Mouse (Mus musculus) 3134 (cell line): ENCODE data around the gene Atg101.

Experiments
- DNase-seq: peaks from one replicate; pipeline ENCODE4 v3.0.0-alpha.2; 2011; ENCODE audit warnings: low spot score; ENCODE audit not compliant: insufficient read length; ENCODE audit errors: extremely low read depth

Gene Atg101

DNA sequence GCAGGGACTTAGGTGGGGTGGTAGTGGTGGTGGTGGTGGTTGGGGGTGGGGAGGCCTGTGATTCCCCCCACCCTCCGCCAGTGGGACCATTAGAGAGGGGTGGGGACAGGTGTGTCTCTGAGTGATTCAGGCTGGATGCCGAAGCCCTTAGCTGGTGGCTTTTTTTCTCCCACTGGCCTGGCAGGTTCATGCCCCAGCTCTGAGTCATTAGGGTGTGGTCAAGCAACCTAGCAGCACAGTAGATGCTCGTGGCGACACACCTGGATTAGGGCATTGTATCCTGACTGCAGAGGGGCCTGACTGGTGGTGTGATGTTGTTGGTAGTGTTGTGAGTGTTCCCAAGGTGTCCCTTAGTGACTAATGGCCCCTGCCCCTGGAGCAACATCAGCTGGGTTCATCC is 47.0 kb downstream of the Atg101 start:
- DNase-seq, result peak; percentile 55

- no peak for DNase-seq
These were observed 48.3 kb downstream of the Atg101 start for GRCm38 (mm10) chr15:101332370-101332769.

DNA sequence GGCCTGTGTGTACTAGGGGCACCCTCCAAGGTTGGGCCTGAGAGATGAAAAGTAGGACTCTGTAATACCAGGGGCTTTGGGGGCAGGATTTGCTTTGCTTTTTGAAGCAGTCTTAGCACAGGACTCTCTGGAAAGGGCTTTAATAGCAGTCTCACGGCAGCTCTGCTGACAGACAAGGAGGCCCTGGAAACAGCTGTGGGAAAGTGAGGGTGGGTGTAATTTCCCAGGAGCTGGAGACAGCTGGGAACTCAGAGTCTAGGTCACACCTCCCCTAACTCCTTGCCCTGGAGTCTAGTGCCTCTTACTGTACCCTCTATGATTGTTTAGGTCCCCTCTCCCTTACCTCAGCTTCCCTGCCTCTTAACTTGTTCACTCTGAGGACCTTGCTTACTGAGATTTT is 49.1 kb downstream of the Atg101 start:
- DNase-seq, result no peak

DNA sequence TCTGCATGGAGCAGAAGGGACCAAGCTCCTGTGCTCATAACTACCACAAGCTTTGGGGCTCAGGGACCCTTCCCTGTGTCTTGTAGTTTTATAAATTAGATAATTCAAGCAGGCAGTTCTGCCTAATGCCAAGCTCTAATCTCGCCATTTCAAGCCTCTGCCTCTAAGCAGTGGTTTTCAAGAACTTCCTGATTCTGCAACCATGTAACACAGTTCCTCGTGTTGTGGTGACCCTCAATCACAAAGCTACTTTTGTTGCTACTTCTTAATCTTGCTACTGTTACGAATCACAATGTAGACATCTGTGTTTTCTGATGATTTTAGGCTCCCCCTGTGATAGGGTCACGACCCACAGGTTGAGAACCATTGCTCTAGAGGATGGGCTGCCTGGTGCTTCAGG is 49.6 kb downstream of the Atg101 start:
- no peak for DNase-seq

DNA sequence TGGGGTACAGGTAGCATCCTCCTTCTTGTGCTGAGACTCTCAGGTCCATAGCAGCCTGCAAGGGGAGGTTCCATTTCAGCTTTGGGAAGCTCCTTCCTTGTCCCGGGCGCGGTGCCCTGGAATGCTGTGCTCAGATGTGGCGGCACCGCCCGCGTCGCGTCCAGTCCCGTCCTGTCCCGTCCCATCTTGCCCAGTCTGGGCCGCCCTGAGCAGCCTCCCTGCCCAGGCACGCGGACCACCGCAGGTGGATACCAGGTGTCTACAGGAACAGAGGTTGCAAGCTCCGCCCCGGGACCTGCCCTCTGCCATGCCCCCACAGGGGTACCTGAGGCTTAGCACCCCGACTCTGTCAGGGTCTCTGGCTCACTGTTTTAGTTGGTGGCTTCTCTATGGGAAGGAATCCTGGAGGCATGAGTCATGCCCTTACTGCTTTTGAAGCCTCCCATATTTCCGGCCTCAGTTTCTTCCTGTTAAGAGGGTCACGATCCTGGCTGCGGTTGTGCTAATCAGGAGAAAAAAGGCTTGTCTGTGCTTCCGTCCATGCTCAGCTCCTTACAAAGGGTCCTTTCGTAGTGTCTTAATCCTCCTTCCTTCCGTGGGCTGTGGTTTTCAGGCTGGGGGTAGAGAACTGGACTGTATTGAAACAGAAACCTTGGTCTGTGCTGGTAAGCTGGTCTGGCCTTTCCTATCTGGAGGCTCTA is 52.6 kb downstream of the Atg101 start:
- peak; percentile 93 for DNase-seq

DNA sequence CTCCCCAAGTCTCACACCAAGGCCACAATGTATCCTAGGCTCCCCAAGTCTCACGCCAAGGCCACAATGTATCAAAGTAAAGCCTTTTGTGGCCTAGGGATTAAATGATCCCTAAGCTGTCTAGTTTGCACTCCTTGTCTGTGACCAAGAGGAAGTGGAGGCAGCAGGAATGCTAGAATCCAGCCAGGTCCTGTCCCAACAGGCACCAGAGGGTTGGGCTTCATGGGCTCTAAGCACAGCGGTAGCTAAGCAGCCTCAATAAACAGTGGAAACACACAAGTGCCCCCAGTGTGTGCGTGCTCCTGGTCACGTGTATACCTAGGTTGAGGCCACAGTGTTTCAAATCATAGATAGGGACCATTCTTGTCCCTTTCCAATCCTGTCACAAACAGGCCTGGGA is 54.3 kb downstream of the Atg101 start:
- no peak for DNase-seq

DNA sequence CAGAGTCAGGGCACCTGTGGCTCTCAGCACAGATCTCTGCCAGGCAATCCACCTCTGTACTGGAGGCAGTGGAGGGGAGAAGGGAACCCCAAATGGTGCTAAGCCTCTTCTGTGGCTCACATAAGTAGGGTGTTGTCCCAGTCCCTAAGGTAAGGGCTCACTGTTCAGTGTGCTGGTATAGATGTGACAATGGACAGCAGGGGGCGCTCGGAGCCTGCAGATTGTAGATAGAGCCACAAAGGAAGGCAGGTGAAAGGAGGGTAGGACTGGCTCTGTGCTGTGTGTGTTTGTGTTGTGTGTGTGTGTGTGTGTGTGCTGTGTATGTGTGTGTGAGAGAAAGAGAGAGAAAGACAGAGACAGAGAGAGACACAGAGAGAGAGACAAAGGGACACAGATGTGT is 55.5 kb downstream of the Atg101 start:
- DNase-seq, result peak; percentile 65
